Mouse (Mus musculus): Measurements from ENCODE around the gene Slc24a3. TPM values are rescaled to one million over a fixed set of nuclear protein-coding genes. Genes with fewer than 3 reads are reported as not detected.

Slc24a3 gene
- polyA plus RNA-seq, 1 experiment from 2014 or later, result 3.1 TPM

DNA sequence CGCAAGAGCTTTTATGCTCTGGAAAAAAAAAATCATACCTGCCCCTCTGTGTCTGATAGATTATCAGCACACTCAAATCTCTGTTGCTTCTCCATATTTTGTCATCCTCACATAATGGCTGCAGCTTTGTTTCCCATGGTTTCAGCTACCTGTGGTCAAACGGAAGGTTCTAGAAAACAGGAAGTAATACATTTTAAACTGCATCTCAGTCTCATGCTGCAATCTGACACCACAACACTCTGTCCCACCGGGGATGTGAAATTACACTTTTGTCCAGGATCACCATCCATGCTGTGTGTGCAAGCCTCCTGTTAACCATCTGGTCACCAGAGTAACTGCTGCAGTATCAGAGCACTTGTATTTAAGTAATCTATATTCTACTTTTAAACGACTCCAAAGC, 238.2 kb downstream of the Slc24a3 start:
- no peaks in the 10 kb centered on the region for H3K36me3 ChIP-seq (ENCODE audit: control insufficient read depth, insufficient read depth, low read length)
- no peak overlapping the region for H3K9ac ChIP-seq (ENCODE audit: low read length)
- H3K9me3 ChIP-seq (replicated peaks; ENCODE audit: control insufficient read depth, low read length), result no peaks in the 10 kb centered on the region
- H3K4me2 ChIP-seq (ENCODE audit: low read length), result no peak overlapping the region
- 55% methylated on average over 4 of the region's 4 CpGs for WGBS
- peaks cover 2% of the 10 kb centered on the region; the same call in 1 of the 2 replicates for H3K4me1 ChIP-seq (ENCODE audit: control insufficient read depth, insufficient read depth, low read length)
- DNase-seq (ENCODE audit: low spot score) (no peak), ATAC-seq (no peak)
- H3K4me3 ChIP-seq (ENCODE audit: low read depth, low read length), result no peak overlapping the region
- H3K27ac ChIP-seq (ENCODE audit: low read depth, low read length), result no peak overlapping the region
- H3K27me3 ChIP-seq (replicated peaks; ENCODE audit: control insufficient read depth, insufficient read depth, low read length), result no peaks in the 10 kb centered on the region

DNA sequence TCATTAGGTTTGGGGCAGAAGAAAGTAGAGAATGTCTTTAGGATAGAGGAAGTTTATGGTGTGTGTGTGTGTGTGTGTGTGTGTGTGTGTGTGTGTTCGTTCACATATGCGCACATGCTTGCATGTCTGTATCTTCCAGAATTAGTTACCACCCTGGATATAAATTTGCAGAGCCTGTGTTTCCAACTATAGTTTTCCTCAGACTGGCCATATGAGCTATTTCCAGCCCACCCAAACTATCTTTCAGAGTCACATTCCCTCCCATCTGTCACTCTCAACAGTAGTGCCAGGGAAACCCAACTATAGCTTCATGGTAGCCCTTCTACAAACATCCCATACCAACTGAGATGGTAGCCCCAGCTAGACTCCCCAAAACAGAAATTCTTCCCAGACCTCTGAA, 250.2 kb downstream of the Slc24a3 start:
- no peaks in the 10 kb centered on the region for H3K9me3 ChIP-seq (replicated peaks; ENCODE audit: control insufficient read depth, low read length)
- no peak overlapping the region for H3K9ac ChIP-seq (ENCODE audit: low read length)
- H3K4me1 ChIP-seq (ENCODE audit: control insufficient read depth, insufficient read depth, low read length), result no peaks in the 10 kb centered on the region
- DNase-seq (ENCODE audit: low spot score) (no peak), ATAC-seq (no peak)
- H3K4me3 ChIP-seq (ENCODE audit: low read depth, low read length), result no peak overlapping the region
- WGBS, result 94% methylated on average over 2 of the region's 2 CpGs
- H3K36me3 ChIP-seq (ENCODE audit: control insufficient read depth, insufficient read depth, low read length), result no peaks in the 10 kb centered on the region
- H3K27ac ChIP-seq (ENCODE audit: low read depth, low read length), result no peak overlapping the region
- H3K4me2 ChIP-seq (ENCODE audit: low read length), result no peak overlapping the region
- H3K27me3 ChIP-seq (replicated peaks; ENCODE audit: control insufficient read depth, insufficient read depth, low read length), result no peaks in the 10 kb centered on the region

DNA sequence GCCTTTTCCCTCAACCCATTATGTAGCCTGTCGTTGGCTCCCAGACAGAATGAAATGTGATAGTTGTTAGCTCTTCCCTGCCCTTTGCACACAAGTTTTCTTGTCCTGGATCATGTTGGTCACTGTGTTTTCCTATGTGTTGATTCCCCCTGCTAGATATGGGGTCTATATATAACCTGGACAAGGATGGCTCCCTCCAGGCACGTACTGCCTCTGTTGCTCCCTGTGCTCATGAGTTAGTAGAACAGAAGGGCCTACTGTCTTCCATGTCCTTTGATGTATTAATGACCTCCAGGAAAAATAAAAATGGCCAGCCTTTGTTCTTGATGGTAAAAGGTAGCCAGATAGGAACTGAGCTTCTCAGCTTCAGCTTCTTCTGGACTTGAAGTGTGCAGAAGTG, 251.5 kb downstream of the Slc24a3 start:
- no peak overlapping the region for H3K27ac ChIP-seq (ENCODE audit: low read depth, low read length)
- H3K4me1 ChIP-seq (ENCODE audit: control insufficient read depth, insufficient read depth, low read length), result no peaks in the 10 kb centered on the region
- no peaks in the 10 kb centered on the region for H3K9me3 ChIP-seq (replicated peaks; ENCODE audit: control insufficient read depth, low read length)
- ATAC-seq (no peak), DNase-seq (ENCODE audit: low spot score) (no peak)
- no peak overlapping the region for H3K4me3 ChIP-seq (ENCODE audit: low read depth, low read length)
- 78% methylated on average over 2 of the region's 2 CpGs for WGBS
- no peak overlapping the region for H3K4me2 ChIP-seq (ENCODE audit: low read length)
- H3K36me3 ChIP-seq (ENCODE audit: control insufficient read depth, insufficient read depth, low read length), result no peaks in the 10 kb centered on the region
- no peak overlapping the region for H3K9ac ChIP-seq (ENCODE audit: low read length)
- no peaks in the 10 kb centered on the region for H3K27me3 ChIP-seq (replicated peaks; ENCODE audit: control insufficient read depth, insufficient read depth, low read length)

DNA sequence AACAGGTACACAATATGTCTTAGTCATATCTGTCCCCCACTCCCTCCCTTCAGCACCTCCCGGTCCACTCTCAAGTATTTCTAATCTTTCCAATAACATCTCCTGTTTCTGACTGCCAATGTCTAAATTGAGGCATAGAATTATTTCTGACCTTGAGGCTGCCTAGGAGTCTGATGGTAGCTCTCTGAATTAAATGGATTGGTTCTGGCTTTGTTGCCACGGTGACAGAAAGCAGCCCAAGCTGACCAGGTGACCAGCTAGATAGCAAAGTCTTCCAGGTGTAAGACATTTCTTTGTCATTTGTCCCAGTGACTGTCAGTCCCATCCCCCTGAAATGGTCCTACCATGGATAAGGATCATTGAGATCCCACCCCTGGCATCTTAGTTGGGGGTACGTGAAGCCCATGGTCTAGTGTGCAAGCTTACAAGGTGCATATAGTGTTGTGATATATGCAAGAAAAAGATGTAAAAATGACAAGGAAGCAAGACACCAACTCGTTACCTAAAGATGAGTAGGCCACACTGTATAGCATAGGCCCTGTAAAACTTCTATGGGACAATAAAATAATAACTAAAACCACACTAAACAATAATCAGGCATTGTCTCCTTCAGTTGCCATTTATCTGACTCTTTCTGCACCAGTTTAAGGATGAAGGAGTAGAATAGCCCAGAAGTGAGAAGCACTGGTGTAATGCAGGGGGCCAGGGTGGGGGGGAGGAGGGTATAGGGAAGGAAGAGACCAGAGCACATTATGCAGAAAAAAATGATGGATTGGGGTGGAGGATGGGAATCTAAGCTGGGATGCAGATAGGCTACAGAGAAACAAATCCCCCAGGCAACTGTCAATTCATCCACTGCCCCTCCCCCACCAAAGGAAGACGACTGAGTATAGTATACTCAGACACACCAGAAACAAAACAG, 253.7 kb downstream of the Slc24a3 start:
- Histone ChIP-seq H3K9ac (ENCODE audit: low read length) (no peak overlapping the region), H3K36me3 (ENCODE audit: control insufficient read depth, insufficient read depth, low read length) (no peaks in the 10 kb centered on the region), H3K27me3 (replicated peaks; ENCODE audit: control insufficient read depth, insufficient read depth, low read length) (no peaks in the 10 kb centered on the region), H3K4me3 (ENCODE audit: low read depth, low read length) (no peak overlapping the region), H3K4me2 (ENCODE audit: low read length) (no peak overlapping the region), H3K9me3 (replicated peaks; ENCODE audit: control insufficient read depth, low read length) (no peaks in the 10 kb centered on the region), H3K4me1 (ENCODE audit: control insufficient read depth, insufficient read depth, low read length) (no peaks in the 10 kb centered on the region), H3K27ac (ENCODE audit: low read depth, low read length) (no peak overlapping the region)
- WGBS, result 78% methylated on average over 5 of the region's 5 CpGs
- ATAC-seq, result no peak
- DNase-seq (ENCODE audit: low spot score), result no peak

GRCm38 (mm10) chr2:145421889-145422212, 254.3 kb downstream of the Slc24a3 start:
- DNase-seq (ENCODE audit: low spot score) (no peak), ATAC-seq (no peak)
- no peak overlapping the region for H3K9ac ChIP-seq (ENCODE audit: low read length)
- no peaks in the 10 kb centered on the region for H3K9me3 ChIP-seq (replicated peaks; ENCODE audit: control insufficient read depth, low read length)
- 81% methylated on average over 3 of the region's 3 CpGs for WGBS
- H3K27ac ChIP-seq (ENCODE audit: low read depth, low read length), result no peak overlapping the region
- no peaks in the 10 kb centered on the region for H3K36me3 ChIP-seq (ENCODE audit: control insufficient read depth, insufficient read depth, low read length)
- H3K4me3 ChIP-seq (ENCODE audit: low read depth, low read length), result no peak overlapping the region
- H3K4me1 ChIP-seq (ENCODE audit: control insufficient read depth, insufficient read depth, low read length), result no peaks in the 10 kb centered on the region
- H3K27me3 ChIP-seq (replicated peaks; ENCODE audit: control insufficient read depth, insufficient read depth, low read length), result no peaks in the 10 kb centered on the region
- H3K4me2 ChIP-seq (ENCODE audit: low read length), result no peak overlapping the region

DNA sequence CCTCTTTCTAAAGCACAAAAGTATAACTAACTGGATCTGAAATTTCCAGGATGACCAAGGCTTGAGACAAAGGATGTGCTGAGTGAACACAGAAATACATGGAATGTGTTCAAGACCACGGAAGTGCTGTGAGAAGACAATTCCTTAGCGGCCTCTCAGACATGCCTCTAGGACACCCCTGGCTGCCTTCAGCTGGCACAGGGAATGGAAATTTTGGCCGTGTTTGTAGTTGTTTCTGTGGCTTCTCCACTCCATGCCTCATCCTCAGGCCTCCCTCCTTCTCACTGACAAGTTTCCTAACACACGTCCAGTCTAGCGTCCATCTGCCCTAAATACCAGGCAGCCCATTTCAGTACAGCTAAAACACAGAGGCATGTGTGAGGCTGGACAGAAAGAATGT, 262.4 kb downstream of the Slc24a3 start:
- ATAC-seq (no peak), DNase-seq (ENCODE audit: low spot score) (no peak)
- no peak overlapping the region for H3K9ac ChIP-seq (ENCODE audit: low read length)
- H3K36me3 ChIP-seq (ENCODE audit: control insufficient read depth, insufficient read depth, low read length), result no peaks in the 10 kb centered on the region
- no peaks in the 10 kb centered on the region for H3K4me1 ChIP-seq (ENCODE audit: control insufficient read depth, insufficient read depth, low read length)
- no peaks in the 10 kb centered on the region for H3K27me3 ChIP-seq (replicated peaks; ENCODE audit: control insufficient read depth, insufficient read depth, low read length)
- no peak overlapping the region for H3K27ac ChIP-seq (ENCODE audit: low read depth, low read length)
- H3K4me2 ChIP-seq (ENCODE audit: low read length), result no peak overlapping the region
- H3K9me3 ChIP-seq (replicated peaks; ENCODE audit: control insufficient read depth, low read length), result no peaks in the 10 kb centered on the region
- H3K4me3 ChIP-seq (ENCODE audit: low read depth, low read length), result no peak overlapping the region
- WGBS, result 88% methylated on average over 5 of the region's 5 CpGs

- no peaks in the 10 kb centered on the region for H3K36me3 ChIP-seq (ENCODE audit: control insufficient read depth, insufficient read depth, low read length)
- ATAC-seq (no peak), DNase-seq (ENCODE audit: low spot score) (no peak)
- H3K4me3 ChIP-seq (ENCODE audit: low read depth, low read length), result no peak overlapping the region
- H3K27me3 ChIP-seq (replicated peaks; ENCODE audit: control insufficient read depth, insufficient read depth, low read length), result no peaks in the 10 kb centered on the region
- WGBS, result 88% methylated on average over 1 of the region's 1 CpGs
- H3K4me2 ChIP-seq (ENCODE audit: low read length), result no peak overlapping the region
- H3K27ac ChIP-seq (ENCODE audit: low read depth, low read length), result no peak overlapping the region
- H3K9ac ChIP-seq (ENCODE audit: low read length), result no peak overlapping the region
- H3K4me1 ChIP-seq (ENCODE audit: control insufficient read depth, insufficient read depth, low read length), result no peaks in the 10 kb centered on the region
- no peaks in the 10 kb centered on the region for H3K9me3 ChIP-seq (replicated peaks; ENCODE audit: control insufficient read depth, low read length)
Observed at GRCm38 (mm10) chr2:145434068-145434467, 266.5 kb downstream of the Slc24a3 start.

DNA sequence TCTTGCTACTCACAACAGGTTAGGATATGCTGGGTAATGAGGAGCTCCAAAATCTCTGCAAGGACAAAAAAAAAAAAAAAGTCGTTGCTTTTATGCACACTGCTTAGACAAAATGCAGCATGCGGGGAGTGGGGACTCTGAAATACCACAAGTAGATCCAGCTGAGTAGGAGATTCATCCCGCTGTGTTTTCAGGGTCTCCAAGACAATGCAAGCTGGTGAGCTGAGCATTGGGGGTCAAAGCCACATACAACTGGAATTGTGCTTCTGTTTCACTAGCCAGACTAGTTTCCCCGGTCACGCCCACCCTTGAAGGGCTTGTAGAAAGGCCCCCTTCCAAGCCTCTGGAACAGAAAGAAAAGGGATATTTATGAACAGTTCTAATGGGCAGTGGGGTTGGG, 270.8 kb downstream of the Slc24a3 start:
- Histone ChIP-seq H3K9me3 (replicated peaks; ENCODE audit: control insufficient read depth, low read length) (no peaks in the 10 kb centered on the region), H3K36me3 (ENCODE audit: control insufficient read depth, insufficient read depth, low read length) (no peaks in the 10 kb centered on the region), H3K9ac (ENCODE audit: low read length) (no peak overlapping the region), H3K4me1 (ENCODE audit: control insufficient read depth, insufficient read depth, low read length) (no peaks in the 10 kb centered on the region), H3K4me2 (ENCODE audit: low read length) (no peak overlapping the region), H3K4me3 (ENCODE audit: low read depth, low read length) (no peak overlapping the region), H3K27me3 (replicated peaks; ENCODE audit: control insufficient read depth, insufficient read depth, low read length) (no peaks in the 10 kb centered on the region), H3K27ac (ENCODE audit: low read depth, low read length) (no peak overlapping the region)
- no peak for DNase-seq (ENCODE audit: low spot score)
- no peak for ATAC-seq
- WGBS, result 35% methylated on average over 5 of the region's 5 CpGs

GRCm38 (mm10) chr2:145439755-145440154, 272.2 kb downstream of the Slc24a3 start:
- Histone ChIP-seq H3K27ac (ENCODE audit: low read depth, low read length) (no peak overlapping the region), H3K27me3 (replicated peaks; ENCODE audit: control insufficient read depth, insufficient read depth, low read length) (no peaks in the 10 kb centered on the region), H3K9me3 (replicated peaks; ENCODE audit: control insufficient read depth, low read length) (no peaks in the 10 kb centered on the region), H3K4me3 (ENCODE audit: low read depth, low read length) (no peak overlapping the region), H3K4me2 (ENCODE audit: low read length) (no peak overlapping the region), H3K36me3 (ENCODE audit: control insufficient read depth, insufficient read depth, low read length) (no peaks in the 10 kb centered on the region), H3K4me1 (ENCODE audit: control insufficient read depth, insufficient read depth, low read length) (no peaks in the 10 kb centered on the region), H3K9ac (ENCODE audit: low read length) (no peak overlapping the region)
- WGBS, result 95% methylated on average over 1 of the region's 1 CpGs
- ATAC-seq, result no peak
- DNase-seq (ENCODE audit: low spot score), result no peak
